Mouse (Mus musculus): ENCODE results near the gene Frat2.

Frat2 gene

GRCm38 (mm10) chr19:41846366-41847090 lies 1.4 kb downstream of the Frat2 start:
- DNase-seq (ENCODE audit: low spot score in 2 of 2): no peak

GRCm38 (mm10) chr19:41844345-41844744 lies 3.6 kb downstream of the Frat2 start:
- DNase-seq (ENCODE audit: low spot score in 2 of 2): no peak

- no peak for DNase-seq (ENCODE audit: low spot score in 2 of 2)
These were observed 5.2 kb downstream of the Frat2 start for GRCm38 (mm10) chr19:41842706-41843105.

GRCm38 (mm10) chr19:41842196-41842595 lies 5.7 kb downstream of the Frat2 start:
- no peak for DNase-seq (ENCODE audit: low spot score in 2 of 2)

GRCm38 (mm10) chr19:41841105-41841750 lies 6.7 kb downstream of the Frat2 start:
- no peak for DNase-seq (ENCODE audit: low spot score in 2 of 2)

GRCm38 (mm10) chr19:41839685-41840084 lies 8.2 kb downstream of the Frat2 start:
- DNase-seq (ENCODE audit: low spot score in 2 of 2): no peak

GRCm38 (mm10) chr19:41838808-41839207 lies 9.1 kb downstream of the Frat2 start:
- no peak for DNase-seq (ENCODE audit: low spot score in 2 of 2)

- no peak for DNase-seq (ENCODE audit: low spot score in 2 of 2)
These were observed 10.0 kb downstream of the Frat2 start for GRCm38 (mm10) chr19:41837917-41838261.

GRCm38 (mm10) chr19:41837194-41837916 lies 10.6 kb downstream of the Frat2 start:
- DNase-seq (ENCODE audit: low spot score in 2 of 2): no peak

GRCm38 (mm10) chr19:41836719-41837118 lies 11.2 kb downstream of the Frat2 start:
- DNase-seq (ENCODE audit: low spot score in 2 of 2): no peak

- DNase-seq (ENCODE audit: low spot score in 2 of 2): no peak
These were observed 12.1 kb downstream of the Frat2 start for GRCm38 (mm10) chr19:41835816-41836215.

- DNase-seq (ENCODE audit: low spot score in 2 of 2): no peak
These were observed 12.5 kb downstream of the Frat2 start for GRCm38 (mm10) chr19:41835407-41835806.

- no peak for DNase-seq (ENCODE audit: low spot score in 2 of 2)
These were observed 15.3 kb downstream of the Frat2 start for GRCm38 (mm10) chr19:41832501-41833201.

GRCm38 (mm10) chr19:41831718-41832391 lies 16.1 kb downstream of the Frat2 start:
- DNase-seq (ENCODE audit: low spot score in 2 of 2): no peak

GRCm38 (mm10) chr19:41831101-41831570 lies 16.8 kb downstream of the Frat2 start:
- DNase-seq (ENCODE audit: low spot score in 2 of 2): peak in 1 of 2 experiments; percentile 44

GRCm38 (mm10) chr19:41830106-41831031 lies 17.6 kb downstream of the Frat2 start:
- peak in 1 of 2 experiments; percentile 48 for DNase-seq (ENCODE audit: low spot score in 2 of 2)

- peak; percentile 87 to 92 for DNase-seq (ENCODE audit: low spot score in 2 of 2)
These were observed 18.4 kb downstream of the Frat2 start, which contains the start of gene Frat1 for GRCm38 (mm10) chr19:41829381-41830105. TSS of gene Frat1 (plus strand) at chr19:41829970.

GRCm38 (mm10) chr19:41828941-41829340 lies 19.0 kb downstream of the Frat2 start:
- DNase-seq (ENCODE audit: low spot score in 2 of 2): no peak

GRCm38 (mm10) chr19:41826529-41826928 lies 21.4 kb downstream of the Frat2 start:
- DNase-seq (ENCODE audit: low spot score in 2 of 2): no peak

GRCm38 (mm10) chr19:41824950-41825349 lies 23.0 kb downstream of the Frat2 start:
- no peak for DNase-seq (ENCODE audit: low spot score in 2 of 2)

Measured in right cerebral cortex, postnatal 36 days (tissue).